Mouse (Mus musculus) granulocyte monocyte progenitor cell, adult 5-6 weeks (primary cell): ENCODE measurements around the gene Krt14. TPM values are rescaled to one million over a fixed set of nuclear protein-coding genes. Genes with fewer than 3 reads are reported as not detected.
A peak's percentile ranks its signal among the peaks of the same experiment; 100 is the strongest.
"Not testable (repeated sequence)": the region's sequence is repeated elsewhere in the genome, so short reads cannot be mapped to it uniquely, and the experiment has no call there.

Experiments used
- ATAC-seq: replicated peaks from 2 replicates; pipeline ENCODE4 v1.8.0; 2016; ENCODE audit warnings: mild to moderate bottlenecking, moderate TSS enrichment, inconsistent platforms; ENCODE audit not compliant: poor library complexity, severe bottlenecking
- total RNA-seq, 2 experiments: library from RNA; stranded (forward) in 1 of 2; stranded (reverse) in 1 of 2; fragments of 200-712, 200-1000 nt in 1 of 2; fragments of >200 nt in 1 of 2; fragmentation: Nextera tagmentation in 1 of 2; gene quantifications; 2 replicates each; pipeline ENCODE4 v1.2.3; 2014 to 2017

Gene Krt14
- total RNA-seq (2014; fragmentation: Nextera tagmentation), result not detected in 2 replicates
- not detected in 2 replicates for total RNA-seq (2017)

DNA sequence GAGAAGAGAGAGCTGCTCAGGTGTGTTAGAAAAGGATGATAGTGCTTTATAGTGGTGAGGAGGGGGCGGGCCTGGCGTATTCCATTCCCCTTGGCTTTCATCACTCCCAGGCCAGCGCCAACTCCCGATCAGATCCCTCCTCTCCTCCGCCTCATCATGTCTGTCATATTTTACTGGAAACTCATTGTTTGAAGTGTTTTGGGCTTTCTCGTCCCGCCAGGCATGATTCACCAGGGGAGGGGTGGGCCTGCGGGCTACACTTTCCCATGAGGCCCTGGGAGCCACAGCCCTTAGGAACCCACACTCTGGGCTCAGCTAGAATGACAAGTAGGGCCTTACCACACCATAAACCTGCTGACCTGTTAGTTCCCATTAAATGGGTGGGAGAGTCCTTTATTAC, at the start of gene Krt14:
Gene Krt14 (minus strand): TSS at position 51 of the 400 bp plus-strand sequence.
- ATAC-seq, result no peak

DNA sequence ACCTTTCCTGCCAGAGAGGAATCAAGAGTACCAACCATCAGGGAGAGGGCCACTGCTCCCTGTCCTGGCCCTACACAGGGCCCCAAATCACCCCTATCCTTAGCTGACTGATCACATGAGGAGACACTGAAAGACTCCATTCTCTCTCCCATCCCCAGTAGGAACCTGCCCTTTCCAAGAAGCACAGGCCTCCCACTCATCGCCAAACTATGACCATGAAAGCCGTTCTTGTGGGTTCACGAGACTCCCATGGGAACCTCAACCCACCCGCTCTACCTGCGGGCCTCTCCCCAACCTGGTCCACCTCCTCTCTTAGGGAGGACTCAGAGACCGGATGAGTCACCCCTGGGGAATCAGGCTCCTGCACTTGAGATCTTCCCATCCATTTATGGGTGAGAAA, 48.2 kb upstream of the Krt14 start:
- ATAC-seq, result no peak

DNA sequence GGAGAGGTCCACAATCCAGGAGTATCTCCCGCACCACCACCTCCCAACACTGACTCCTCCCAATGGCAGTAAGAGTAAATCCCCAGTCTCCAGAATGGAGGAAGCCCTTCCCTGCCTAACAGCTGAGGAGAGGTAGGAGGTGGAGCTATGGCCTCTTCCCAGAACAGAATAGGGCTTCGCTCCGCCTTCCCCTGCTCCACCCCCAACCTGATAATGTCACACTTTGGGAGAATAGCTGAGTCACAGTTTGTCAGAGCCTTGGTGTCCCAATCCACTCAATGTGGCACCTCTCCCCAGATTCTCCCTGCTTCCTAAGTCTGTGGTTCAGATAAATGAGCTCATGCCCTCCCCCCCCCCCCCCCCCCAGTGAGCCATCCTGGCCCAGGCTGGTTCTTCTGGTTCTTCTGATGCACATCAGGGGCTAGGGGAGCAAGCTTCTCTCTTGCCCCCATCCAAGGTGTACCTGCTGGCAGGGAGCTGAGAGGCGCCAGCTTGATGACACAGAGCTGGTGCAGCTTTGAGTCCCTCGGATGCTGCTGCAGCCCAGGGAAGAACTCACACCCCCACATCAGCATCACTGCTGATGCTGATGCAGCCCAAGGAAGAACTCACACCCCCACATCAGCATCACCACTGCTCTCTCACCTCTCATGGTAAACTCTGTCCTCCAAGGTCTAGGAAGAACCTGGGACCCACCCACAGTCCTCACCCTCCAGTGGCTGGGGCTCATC, 47.2 kb upstream of the Krt14 start:
- ATAC-seq, result no peak

DNA sequence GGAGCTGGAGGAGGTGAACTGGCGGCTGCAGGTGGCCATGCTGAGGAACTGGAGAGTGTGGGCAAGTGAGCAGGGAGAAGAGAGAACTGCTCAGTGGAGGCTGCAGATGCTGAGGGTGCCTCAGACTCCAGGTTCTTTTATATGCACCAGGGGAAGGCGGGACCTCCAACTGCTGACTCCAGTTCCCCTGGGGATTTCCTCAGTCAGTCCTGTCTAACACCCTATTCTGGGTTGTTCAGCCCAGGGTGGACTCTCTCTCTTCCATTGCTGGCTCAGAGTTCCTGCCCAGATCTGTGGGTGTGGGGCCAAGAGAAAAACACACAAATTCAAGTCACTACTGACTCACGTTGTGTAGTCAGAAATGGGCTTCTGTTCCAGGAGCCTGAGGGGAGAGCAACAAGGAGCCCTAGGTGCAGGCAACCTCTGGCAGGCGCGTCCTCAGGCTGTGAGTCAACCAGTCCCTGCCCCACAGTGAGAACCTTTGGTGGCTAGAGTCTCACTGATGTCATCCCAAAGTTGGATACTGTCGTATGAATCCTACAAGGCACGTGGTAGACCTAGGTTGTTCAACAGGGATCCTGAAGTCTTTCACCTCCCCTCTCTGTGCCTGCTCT, 41.6 kb upstream of the Krt14 start, which contains the start of gene Krt16:
Gene Krt16 (minus strand): TSS at position 51 of the 614 bp plus-strand sequence.
- ATAC-seq, result no peak

DNA sequence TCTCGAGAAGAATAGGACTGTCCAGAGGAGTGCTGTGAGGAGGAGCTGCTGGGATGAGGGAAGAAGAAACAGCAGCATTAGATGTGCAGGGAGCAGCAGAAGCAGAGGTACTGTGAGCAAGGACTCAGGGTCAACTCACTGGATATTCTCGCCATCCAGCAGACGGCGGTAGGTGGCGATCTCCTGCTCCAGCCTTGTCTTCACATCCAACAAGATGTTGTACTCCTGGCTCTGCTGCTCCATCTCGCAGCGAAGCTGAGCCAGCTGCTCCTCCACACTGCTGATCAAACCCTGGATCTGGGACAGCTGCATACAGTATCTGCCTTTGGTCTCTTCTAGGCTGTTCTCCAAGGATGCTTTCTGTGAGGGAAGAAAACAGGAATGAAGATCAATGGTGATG, 39.1 kb upstream of the Krt14 start:
- not testable (repeated sequence) for ATAC-seq

DNA sequence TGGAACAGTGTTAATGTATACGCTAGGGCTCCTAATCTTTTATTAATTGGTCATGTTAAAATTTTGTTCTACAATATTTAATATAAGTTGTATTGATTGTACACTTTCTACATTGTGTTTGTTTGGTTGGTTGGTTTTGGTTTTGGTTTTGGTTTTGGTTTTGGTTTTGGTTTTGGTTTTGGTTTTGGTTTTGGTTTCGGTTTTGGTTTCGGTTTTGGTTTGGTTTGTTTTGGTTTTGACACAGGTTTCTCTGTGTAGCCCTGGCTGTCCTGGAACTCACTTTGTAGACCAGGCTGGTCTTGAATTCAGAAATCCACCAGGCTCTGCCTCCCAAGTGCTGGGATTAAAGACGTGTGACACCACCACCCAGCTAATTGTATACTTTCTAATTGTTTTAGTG, 32.9 kb upstream of the Krt14 start:
- ATAC-seq, result not testable (repeated sequence)

DNA sequence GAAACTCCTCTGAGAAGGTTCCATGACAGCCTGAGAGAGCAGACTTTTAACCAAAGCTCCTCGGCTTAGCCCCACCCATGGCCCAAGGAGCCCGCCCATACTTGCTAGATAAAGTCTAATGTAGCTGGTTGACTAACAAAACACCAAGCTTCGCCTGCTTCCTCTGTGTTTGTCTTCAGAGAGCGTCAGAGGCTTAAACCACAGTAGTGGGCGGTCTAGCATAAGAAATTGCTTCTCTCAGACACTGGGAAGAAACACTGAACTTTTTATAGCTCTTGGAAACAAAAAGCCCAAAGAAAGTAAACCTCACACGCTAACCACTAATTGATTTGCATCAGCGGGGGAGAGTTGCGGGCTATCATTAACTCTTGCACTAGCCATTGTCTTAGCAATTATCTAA, 14.4 kb upstream of the Krt14 start:
- no peak for ATAC-seq

DNA sequence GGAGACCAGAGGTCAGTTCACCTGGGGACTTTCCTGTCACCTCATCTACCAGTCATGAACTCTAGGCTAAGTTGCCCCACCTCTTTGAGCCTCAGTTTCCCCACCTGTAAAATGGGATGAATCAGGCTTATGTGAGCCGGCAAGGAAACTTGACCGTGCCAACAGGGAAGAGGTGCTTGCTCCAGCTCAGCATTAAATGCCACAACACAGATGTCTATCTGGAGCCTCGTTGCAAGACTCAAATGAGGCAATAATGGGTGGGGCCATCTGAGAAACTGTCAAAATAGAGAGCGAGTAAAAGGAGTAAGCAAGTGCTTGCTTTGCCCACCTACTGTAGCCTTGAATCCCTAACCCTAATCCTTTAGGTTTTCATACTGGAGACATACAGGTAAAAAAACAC, 12.0 kb upstream of the Krt14 start:
- ATAC-seq, result no peak

DNA sequence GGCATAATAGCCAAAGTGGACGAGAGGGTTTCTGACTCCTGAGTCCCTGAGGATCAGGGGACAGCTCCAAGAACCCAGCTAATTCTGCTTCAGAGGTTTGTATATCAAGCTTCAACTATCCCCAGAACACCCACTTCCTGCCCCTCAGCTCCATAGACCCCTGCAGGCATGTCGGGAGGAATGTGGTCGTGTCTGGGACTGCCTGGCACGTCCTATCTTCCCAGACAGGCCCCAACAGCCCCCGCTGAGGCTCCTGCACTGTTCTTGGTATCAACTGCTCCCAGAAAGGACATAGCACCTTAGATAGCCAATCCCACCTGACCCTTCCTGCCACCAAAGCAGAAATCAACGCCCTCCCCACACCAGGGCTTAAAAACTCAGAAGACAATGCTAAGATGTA, 1.2 kb upstream of the Krt14 start:
- ATAC-seq, result no peak

DNA sequence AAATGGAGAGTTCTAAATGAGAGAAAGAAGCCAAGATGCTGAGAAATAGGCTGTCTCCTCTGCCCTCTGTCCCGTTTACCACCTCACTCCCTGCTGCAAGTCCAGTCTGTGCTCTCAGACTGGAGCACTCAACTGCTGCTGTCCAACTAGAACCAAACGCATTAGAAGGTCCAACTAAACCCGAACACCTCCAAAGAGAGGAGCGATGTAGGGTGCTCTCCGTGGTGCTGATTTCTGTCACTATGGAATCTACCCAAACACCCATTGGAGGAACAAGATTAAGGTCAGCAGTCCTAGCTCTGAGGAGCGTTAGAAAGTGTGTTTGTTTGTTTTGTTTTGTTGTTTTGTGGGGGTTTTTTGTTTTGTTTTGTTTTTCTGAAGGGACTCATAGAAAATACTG, 3.9 kb downstream of the Krt14 start:
- ATAC-seq, result no peak

DNA sequence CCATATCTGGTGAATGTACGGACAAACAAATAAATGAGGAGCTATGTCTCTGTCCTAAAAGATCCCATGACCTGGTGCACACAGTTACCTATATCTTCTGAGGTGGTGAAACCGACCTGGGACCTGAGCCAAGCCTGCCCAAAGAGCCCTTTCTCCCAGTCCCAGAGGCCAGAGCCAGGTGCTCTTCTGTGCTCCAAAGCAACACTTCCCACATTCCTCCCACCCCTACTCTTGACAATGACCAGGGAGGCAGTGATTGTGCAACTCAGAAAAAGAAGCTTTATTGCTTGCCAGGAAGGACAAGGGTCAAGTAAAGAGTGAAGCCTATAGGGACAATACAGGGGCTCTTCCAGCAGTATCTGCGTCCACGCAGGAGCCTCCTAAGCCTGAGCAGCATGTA, 4.4 kb downstream of the Krt14 start:
- no peak for ATAC-seq

DNA sequence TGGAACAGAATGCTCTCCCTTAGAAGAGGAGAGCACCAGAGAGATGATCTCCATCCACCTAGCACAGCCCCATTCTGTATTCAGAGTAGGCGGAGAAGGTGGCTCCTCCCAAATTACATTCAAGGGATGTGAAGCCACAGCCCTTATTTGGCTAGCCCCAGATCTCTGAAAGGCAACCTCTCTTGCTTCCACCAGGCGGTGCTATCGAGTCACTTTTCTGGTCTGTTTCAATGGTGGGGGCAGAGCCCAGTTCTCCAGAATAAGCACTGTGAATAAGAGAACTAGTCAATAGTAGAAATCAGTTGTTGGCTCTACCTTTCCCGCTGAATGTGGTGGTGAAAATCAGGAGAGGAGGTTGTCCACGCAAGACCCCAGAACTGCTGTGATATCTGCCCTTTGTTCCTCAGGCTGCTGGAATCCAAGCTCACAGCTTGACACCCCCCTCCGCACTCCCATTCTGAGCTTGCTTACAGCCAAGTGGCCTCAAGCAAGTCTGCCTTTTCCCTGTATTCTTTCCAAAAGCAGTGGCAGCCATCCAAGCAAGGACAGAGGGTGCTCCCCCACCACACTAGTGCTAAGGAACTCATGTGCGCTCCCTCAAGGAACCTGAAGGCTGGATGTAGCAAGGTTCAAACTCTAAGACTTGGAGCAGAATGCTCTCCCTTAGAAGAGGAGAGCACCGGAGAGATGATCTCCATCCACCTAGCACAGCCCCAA, 7.1 kb downstream of the Krt14 start:
- peak; percentile 48 for ATAC-seq

DNA sequence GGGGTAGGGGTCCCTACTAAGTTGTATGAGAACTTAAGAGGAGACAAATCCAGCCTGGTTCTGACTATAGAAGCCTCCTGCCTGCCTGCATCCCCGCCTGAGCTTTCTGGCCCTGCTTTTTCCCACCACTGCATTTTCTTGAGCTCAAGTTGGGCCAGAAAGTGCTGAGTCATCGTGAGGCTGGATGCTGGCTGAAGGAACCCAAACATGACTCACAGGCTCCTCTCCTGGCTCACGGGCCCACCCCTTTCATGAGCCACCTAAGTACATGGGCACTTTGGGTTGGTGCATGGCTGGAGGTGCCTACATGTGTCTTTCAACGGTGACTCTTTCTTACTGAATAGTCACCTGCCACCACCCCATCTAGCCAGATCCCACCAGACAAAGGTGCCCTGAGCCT, 8.7 kb downstream of the Krt14 start:
- ATAC-seq, result no peak

DNA sequence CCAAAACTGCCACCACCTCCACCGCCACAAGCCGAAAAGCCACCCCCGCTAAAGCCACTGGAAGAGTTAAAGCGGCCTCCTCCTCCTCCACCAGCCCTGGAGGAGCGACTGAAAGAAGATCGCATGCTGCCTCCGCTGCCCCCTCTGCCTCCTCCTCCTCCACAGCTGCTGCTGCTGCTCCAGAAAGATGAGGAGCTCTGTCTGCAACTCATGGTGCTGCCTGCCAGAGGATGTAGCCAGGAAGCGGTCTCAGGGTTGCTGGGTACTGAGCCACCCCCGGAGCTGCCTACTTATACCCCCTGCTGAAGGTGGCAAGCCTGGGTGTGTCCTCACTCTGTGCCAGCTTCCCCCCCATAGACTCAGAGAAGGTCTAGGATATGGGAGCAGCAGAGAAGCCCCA, 14.4 kb downstream of the Krt14 start, which contains the start of gene Krt9:
Gene Krt9 (minus strand): TSS at position 255 of the 400 bp plus-strand sequence.
- ATAC-seq, result no peak

DNA sequence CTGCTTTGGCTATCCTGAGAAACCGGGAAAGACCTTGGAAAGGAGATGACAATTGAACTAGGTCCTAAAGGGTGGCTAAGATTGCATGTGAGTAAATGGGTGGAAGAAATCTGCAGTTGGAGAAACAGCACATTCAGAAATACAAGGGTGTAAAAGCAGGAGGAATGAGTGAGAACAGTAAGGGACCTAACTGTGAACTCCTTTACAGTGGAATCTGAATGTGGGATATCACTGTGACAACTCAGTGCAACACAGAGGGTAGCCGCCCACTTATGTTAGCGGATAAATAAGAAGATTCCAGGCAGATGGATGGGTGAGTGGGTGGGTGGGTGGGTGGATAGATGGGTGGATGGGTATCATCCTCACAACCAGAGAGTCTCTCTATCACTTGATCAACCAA, 15.5 kb downstream of the Krt14 start:
- no peak for ATAC-seq

DNA sequence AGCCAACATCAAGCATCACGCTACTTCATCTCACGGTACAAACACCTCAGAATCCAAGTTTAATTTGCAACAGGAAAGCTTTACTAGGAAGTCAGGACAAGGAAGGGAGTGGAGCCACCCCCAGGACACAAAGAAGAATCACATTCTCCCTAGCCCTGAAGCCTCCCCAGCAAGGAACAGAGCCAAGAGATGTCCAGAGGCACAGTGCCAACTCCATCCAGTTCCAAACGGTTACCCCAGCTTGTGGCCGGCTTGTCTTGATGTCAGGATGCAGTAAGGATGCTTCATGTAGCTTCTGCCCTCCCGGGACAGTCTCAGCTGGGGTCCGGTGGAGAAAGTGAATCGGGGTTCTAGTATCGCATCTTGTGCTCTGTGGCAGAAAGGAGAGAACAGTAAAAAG, 20.6 kb downstream of the Krt14 start:
- ATAC-seq, result no peak

DNA sequence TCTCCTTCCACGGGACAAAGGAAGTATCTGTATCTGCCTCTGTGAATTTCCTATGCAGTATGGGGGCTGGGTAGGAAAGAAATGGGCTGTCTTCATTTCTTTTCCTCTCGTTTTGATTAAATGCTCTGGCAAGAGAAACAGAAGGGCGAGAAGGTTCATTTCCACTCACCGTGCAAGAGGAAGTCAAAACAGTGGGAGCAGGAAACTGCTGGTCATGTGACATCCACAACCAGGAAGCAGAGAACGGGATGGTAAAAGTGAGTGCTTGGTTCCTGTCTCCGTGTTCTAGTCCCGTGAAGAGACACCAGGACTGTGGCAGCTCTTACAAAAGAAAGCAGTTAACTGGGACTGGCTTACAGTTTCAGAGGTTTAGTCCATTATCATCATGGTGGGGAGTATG, 25.6 kb downstream of the Krt14 start:
- no peak for ATAC-seq

DNA sequence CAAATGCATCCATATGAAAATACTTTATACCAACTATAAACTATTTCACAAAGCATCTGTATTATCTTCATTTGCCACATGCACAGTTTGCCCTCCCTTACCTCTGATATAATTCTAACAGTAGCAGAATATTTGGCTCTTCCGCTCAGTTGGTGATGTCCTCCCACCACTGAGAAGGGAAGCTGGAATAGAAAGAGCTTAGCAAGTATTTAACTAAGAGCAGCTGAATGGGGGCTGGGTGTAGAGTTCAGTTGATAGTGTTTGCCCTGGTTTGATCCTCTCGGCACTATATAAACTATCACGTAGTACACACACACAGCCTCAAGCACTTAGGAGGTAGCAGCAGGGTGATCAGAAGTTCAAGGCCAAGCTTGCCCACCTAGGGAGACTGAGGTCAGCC, 28.1 kb downstream of the Krt14 start:
- ATAC-seq, result no peak

DNA sequence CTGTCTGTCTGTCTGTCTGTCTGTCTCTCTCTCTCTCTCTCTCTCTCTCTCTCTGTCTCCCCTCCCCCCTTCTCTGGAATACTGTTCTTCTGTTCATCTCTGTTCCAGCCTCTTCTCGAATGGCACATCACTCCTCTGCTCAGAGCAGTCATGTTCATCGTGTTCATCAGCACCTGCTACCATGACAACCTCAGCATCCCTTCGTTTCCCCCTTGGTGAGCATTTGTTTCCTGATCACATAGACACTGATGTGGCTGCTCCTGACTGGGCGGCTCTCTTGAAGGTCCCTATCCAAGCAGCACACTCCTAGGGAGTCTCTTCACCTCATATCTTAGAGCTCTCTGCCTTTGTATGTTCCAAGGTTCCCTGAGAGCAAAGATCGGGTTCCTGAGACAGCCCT, 29.0 kb downstream of the Krt14 start:
- ATAC-seq, result no peak

DNA sequence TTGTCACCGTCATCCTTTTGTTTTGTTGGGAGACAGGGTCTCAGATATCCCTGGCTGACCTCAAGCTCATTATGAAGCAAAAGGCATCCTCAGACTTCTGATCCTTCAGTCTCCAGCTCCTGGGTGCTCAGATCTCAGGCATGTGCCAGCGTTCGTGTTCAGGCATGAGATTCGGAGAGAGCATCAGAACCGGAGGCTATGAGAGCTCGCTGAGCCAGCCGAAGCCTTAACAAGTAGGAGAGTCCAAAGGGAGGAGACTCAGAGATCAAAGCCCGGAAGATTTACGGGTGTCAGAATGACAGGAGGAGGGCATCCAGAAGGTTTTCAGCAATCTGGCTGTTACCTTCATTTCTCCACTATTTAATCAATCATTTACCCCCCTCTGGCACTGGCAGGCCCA, 30.6 kb downstream of the Krt14 start:
- ATAC-seq, result no peak
